Mouse (Mus musculus): ENCODE results near the gene Sdk2.

GRCm38 (mm10) chr11:113776851-113777511 lies 289.9 kb downstream of the Sdk2 start:
- TF ChIP-seq GATA1 (IDR thresholded peaks at IDR 0.05; ENCODE audit: borderline replicate concordance, low read length) (no peak), TAL1 (conservative IDR thresholded peaks at IDR 0.05; ENCODE audit: low read depth, low read length) (no peak), CTCF (IDR thresholded peaks at IDR 0.05; ENCODE audit: low read depth, low read length) (no peak), POLR2AphosphoS5 (IDR thresholded peaks at IDR 0.05; ENCODE audit: insufficient replicate concordance, low read depth, low read length) (no peak)

Data from G1E (cell line).